Mouse (Mus musculus) lung, postnatal 0 days (tissue): Measurements from ENCODE around the gene Clca3a1.

Experiments
- CTCF ChIP-seq: IDR thresholded peaks from 2 replicates; pipeline ENCODE4 v1.5.1; 2016; ENCODE audit warnings: antibody characterized with exemption, mild to moderate bottlenecking
- EP300 ChIP-seq: IDR thresholded peaks from 2 replicates; pipeline ENCODE4 v1.6.1; 2016; ENCODE audit warnings: antibody characterized with exemption, mild to moderate bottlenecking, control low read depth

DNA sequence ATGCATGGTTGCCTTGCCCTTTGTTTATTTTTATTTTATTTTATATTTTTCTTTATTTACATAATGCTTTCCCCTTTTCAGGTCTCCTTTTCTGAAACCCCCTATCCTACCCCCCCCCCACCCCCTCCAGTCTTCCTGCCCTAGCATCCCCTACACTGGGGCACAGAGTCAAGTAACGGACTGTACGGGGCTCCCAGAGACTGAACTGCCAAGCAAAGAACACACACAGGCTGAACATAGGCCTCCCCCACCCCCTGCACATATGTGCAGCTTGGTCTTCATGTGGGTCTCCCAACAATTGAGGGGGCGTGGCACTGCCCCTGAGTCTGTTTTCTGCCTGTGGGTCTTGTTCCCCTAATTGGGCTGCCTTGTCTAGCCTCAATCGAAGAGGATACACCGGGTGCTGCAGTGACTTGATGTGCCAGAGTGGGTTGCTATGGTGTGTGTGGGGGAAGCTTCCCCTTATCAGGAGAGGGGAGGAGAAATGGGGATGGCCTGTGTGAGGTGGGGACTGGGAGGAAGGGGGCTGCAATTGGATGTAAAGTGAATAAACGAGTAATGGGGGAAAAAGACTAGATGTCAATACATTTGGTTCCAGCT lies 49.1 kb downstream of the Clca3a1 start:
- no peak for TF ChIP-seq CTCF
- no peak for TF ChIP-seq EP300
